Mouse (Mus musculus): ENCODE measurements around the gene Rab33a. TPM values are rescaled to one million over a fixed set of nuclear protein-coding genes. Genes with fewer than 3 reads are reported as not detected.

Rab33a gene
- under 1 TPM in 1 of 2 experiments, not detected in 1; 0.33 TPM for total RNA-seq (2021)
- long read RNA-seq, experiment 1: 0 reads
- long read RNA-seq, experiment 2: 0 reads

DNA sequence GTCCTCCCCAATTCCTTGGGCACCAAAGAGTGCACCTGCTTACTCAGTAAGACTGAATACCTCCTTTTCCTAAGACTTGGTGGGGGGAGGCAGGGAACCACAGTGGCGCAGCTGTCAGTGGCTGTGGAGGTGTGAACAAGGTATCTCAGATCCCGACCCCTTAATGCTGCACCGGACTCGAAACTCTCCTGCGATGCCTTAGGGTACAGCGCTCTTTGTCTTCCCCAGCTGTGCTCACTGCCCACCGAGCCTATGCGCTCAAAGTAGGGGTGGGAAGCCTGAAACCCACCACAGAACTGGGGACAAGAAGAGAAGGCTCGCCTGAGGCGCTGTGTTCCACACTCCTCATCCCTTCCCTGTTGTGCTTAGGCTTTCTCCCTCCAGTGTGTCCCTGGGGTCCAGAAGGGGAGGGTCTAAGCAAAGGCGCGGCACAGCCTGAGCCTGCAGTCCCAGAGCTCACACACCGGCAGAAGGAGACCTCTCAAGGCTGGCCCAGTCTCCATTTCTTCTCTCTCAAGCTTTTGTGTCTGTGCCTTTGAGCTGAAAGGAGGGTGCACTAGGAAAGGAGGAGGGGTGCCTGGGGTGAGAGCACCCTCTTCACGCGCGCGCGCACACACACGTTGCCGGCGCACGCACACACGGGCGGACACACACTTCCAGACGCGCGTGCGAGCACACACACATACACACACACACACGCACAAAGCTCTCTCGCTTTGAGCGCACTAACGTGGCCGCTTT is at the start of gene Rab33a:
Gene Rab33a, plus strand, starts transcription at position 478 of the 741 bp plus-strand sequence.
- no peak for DNase-seq

DNA sequence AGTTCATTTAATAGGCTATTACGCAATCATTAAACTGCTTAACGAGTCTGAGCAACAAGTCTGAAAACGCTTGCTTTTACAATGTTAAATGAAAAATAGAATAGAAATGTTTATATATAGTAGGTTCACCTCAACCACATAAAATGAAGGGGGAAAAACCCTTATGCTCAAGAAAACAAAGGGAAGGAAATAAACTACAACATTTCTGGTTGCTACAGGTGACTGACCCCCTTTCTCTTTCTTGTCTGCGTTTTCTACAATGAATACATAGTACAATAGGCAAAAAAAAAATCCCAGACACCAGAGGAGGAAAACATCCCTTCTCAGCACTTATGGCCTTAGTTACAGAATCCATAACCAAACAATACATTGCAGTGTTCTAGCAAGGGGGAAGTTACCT is 38.0 kb upstream of the Rab33a start:
- no peak for DNase-seq

DNA sequence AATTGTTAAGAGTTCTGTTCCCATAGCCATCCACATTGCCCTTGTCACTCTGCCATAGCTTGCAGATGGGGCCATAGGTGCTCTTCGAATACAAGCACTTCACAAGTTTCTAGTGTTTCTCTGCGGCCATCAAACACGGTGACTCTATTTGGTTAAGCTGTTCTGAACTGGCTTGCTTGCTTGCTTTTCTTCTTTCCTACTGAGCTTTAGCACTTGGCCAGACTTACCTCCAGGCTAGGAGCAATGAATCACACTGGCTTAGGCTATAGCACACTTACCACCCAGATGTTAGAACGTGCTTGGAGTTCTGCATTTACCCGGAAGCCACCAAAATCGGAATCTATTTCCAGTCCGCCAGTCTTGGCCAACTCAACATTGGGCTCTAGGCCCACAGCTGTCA is 37.4 kb upstream of the Rab33a start:
- no peak for DNase-seq

DNA sequence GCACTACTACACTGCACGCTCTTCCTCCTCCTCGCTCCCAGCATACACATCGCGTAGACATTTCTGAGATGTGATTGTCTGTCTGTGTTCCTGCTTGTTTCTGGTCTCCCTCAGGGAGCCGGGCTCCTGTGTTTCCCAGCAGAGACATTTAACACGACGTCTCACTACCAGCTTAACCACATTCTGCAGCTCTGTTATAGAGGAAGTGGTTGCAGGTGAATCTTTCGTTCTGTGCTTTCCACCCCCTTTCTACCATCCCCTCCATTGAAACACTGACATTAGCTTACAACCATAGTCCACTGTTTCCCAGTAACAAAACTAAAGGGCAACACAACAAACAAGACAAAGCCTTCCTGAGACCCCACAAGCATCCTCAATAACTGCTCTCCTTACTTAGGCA is 25.3 kb upstream of the Rab33a start:
- DNase-seq: no peak

DNA sequence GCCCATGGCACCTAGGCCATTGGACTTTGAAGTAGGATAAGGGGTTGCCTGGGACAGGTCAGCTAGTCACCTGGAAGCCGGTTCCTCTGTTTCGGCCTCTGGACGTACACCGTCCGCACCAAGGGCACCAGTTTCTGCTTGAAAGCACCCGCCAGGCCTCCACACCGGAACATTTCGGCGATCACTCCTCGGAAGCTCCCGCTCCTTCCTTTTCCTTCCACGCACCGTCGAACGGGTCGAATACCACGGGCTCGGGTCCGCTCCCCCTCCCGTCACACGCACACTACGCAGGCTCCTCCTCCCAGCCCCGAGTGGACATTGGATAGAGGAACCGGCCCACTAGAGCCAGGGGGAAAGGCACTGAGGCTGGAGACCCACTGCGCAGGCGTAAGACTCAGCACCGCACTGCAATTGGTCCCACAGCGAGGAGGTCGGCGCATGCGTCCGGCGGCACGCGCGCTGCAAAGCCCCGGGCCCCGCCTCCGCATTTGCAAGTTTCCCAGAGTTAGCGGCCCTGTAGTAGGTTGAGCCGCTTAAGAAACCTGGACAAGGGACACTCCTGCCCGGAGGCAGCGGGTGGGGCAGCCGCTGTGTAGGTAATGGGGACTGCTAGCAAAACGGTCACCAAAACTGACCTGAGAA is 5.8 kb upstream of the Rab33a start, which contains the start of gene Aifm1:
Gene Aifm1, minus strand, starts transcription at position 398 of the 642 bp plus-strand sequence.
- peak; percentile 89 to 96 for DNase-seq

DNA sequence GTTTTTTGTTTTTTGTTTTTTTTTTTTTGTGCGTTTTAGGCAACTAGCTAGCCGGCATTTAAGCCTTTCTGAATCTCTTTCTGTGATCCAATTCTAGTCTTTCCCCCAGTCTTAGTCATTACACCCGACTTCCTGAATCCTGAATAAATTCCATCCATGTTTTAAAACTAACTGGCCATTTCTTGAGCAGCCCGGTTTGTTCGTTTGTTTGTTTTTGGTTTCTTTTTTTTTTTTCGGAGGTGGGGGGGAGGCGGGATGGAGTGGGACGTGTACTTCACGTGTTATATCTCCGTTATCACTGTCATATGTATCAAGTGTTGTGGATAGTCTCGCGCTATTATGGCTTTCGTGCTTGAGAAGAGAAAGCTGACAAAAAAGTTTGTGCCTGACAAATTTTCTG is 5.3 kb upstream of the Rab33a start:
- DNase-seq: no peak

DNA sequence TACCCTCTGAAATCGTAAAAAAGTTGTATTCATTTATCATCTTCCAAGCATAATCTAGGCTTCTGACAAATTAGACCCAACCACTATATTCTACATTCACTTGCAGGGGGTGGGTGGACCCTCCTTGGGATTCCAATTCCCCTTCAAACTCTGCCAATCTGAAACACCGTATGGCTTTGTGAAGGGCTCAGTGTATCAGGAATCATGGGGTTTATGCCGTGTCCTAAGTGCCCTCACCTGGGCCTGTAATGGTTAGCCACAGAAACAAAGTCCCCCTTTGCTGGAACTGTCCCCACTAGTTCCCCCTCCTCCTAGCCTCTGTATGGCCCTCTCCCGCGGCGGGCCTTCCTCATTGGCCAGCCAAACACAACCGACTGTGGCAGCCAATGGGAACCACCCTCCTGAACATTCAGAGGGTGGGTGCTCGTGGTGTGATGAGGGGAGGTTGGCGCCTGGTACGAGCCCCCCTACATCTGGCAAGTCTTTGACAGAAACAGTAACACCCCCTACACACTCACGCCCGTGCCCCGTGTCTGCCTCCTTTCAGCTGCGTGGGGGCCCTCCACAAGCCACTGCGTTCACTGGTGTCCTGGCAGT is 776 bp upstream of the Rab33a start:
- DNase-seq: no peak

DNA sequence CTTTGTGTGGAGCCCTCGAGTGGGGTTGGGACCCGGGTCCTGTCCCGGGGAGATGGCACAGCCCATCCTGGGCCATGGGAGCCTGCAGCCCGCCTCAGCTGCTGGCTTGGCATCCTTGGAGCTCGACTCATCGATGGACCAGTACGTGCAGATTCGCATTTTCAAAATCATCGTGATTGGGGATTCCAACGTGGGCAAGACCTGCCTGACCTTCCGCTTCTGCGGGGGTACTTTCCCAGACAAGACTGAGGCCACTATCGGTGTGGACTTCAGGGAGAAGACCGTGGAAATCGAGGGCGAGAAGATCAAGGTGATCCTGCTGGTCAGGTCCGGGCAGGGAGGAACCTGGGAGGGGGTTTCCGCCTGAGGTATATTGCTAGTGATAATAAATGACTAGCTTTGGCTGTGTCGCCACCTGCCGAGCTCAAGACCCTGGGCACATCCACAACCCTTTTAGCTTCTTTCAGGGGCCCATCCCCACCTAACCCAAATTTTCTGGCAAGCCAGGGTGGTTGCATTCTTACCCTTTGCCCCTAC is 532 bp downstream of the Rab33a start:
- DNase-seq: no peak

DNA sequence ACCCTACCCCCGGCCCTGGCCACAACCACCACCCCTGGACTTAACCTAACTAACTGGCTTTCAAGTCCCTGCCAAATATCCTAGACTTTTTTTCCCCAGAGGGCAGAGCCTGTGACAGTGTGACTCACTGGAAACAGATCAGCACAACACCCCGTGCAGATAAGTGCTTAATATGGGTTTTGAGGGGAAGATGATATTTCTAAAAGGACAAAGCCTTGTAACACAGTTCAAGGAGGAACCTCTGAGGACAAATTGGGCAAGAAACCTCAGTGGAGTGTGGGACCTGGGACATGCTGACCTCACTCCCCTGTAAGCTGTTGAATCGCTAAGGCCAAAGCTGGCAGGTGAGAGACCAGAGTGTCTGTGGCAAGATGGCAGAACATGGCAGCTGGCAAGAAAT is 2.6 kb downstream of the Rab33a start:
- DNase-seq: no peak

DNA sequence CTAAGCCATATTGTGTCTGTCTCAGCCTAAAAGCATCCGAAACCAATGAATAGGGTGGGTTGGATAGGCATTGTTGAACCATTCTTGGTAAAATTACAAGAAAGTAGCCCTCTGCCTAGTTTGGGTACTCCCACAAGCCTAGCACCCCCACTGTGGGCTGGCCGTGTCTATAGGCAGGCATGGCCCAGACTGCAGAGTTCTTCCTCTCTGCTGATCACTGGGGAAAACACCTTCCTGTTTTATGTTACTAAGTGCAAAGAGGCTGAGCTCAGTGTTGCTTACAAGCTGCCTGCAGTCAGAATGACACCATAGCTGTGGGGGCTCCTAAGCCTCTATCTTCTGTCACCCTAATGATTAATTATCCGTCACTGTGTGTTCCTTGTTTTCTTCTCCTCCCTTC is 4.4 kb downstream of the Rab33a start:
- no peak for DNase-seq

DNA sequence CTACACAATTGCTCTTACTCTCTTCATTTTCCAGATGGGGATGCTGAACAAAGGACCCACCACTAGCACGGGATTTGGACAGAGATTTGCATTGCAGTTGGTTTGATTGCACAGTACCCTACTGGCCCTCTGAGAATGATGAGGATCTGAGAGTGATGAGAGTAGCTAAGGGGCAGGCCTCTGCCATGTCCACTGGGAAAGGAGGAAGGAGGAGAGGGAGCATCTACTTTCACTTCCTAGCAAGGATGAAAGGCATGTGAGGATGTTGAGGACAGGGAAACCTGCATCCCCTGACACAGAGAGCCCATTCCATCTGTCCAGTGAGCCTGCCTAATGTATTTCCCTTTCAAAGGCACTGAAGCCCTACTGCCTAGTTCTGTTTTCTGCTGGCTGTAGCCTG is 6.2 kb downstream of the Rab33a start:
- no peak for DNase-seq

DNA sequence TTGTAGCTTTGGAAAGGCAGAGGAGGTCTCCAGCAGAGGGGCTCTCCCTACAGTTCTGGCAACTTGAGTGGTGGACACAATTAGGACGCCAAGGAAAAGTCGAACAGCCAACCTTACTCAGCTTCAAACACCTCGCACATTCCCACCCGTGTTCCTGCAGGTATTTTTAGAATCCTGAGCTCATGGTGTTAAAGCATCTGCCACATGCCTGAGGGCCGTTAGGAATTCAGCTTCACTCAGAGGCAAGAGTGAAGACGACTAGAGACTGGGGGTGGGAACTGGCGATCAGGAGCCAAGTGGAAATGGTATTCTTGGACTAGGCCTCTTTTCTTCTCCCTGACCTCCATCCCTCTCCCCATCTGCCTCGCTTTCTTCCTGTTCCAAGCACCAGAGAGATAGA is 6.8 kb downstream of the Rab33a start:
- DNase-seq: no peak

DNA sequence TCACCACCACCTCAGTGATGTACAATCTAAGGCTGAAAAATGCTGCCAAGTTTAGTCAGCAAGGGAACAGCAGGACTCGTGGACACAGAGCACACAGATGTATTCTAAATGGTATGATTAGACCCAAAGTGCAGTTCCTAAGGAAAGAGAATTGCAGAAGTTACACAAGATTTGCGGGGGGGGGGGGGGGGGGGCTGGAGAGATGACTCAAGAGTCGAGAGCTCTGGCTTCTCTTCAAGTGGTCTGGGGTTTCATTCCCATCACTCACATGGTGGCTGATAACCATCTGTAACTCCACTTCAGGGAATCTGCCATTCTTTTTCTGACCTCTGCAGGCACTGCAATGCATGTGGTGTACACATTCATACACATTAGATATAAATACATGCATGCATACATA is 7.3 kb downstream of the Rab33a start:
- no peak for DNase-seq

DNA sequence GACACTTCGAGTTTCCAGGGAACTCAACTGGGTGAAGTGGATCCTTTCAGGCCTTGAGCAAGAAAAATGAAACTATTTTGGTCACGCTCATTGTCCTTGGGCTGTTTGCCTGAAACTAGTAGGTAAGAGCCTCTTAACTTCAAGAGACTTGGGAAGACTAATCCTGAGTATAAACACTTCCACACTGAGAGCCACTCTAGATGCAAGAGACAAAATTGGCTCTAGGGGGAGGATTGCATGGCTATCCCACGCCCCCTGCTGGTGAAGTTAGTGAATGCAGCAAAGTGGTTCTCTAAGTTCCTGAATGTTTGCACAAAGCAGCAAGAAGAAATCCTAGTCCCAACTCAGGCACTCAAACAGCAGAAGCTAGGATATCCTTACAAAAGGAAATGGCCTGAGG is 13.1 kb downstream of the Rab33a start:
- peak; percentile 58 to 85 for DNase-seq

Other genes starting within 250 kb of the Rab33a start
- 1 to 10 TPM; 5.1 to 6.4 TPM for gene Bcorl1, start 177.9 kb upstream of the Rab33a start, total RNA-seq (2021)
- gene Elf4, start 56.2 kb upstream of the Rab33a start, total RNA-seq (2021): 1 to 10 TPM; 5.8 to 6.5 TPM
- gene Aifm1, start 5.7 kb upstream of the Rab33a start, total RNA-seq (2021): 100 to 1,000 TPM; 105 to 111 TPM
- 1 to 10 TPM; 3.3 to 4.8 TPM for gene Zfp280c, start 75.2 kb downstream of the Rab33a start, total RNA-seq (2021)
- gene Slc25a14, start 104.1 kb downstream of the Rab33a start, total RNA-seq (2021): 1 to 10 TPM; 2.4 to 3.5 TPM
- not detected for gene Gpr119, start 155.2 kb downstream of the Rab33a start, total RNA-seq (2021)
- gene Rbmx2, start 175.7 kb downstream of the Rab33a start, total RNA-seq (2021): 1 to 10 TPM; 1.6 to 2.2 TPM